Mouse (Mus musculus) frontal cortex, postnatal 10 days (tissue): Measurements from ENCODE around the gene Acer3.
A peak's percentile ranks its signal among the peaks of the same experiment; 100 is the strongest.
"Not testable (repeated sequence)": the region's sequence is repeated elsewhere in the genome, so short reads cannot be mapped to it uniquely, and the experiment has no call there.

ENCODE experiments used
- DNase-seq, 2 experiments: peaks; one replicate each; pipeline ENCODE4 v3.0.0; 2022; ENCODE audit warnings: low spot score in 2 of 2, mixed read lengths in 1 of 2

Acer3 gene

DNA sequence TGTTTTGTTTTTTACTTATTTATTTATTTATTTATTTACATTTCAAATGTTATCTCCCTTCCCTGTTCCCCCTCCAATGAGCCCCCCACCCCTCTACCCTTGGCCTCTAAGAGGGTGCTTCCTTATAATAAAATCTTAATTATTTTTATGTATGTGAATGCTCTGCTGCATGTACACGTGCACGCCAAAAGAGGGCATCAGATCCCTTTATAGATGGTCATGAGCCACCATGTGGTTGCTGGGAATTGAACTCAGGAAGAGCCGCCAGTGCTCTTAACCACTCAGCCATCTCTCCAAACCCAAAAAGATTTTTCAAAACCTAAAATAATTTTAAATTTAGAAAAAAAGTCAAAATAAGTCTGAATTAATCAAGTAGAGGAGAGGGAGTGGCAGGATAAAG lies 31.4 kb downstream of the Acer3 start:
- DNase-seq, result no peak

DNA sequence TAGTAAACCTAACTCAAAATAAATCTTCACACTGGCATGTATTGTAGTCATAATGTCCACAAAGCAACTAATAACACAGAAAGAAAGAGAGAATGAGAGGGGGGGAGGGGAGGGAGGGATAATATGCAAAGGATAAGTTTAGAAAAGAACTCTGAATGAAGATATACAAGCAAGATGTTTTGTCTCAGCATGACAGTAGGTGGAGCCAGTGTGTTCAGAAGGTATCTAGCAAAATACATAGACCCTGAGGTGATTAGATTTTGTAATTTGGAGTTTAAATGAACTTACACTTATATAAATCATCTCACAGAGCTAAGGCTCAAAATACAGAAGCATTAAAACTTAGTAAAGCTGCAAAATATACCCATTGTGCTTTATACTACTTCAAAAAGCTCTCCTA lies 44.7 kb downstream of the Acer3 start:
- no peak for DNase-seq

DNA sequence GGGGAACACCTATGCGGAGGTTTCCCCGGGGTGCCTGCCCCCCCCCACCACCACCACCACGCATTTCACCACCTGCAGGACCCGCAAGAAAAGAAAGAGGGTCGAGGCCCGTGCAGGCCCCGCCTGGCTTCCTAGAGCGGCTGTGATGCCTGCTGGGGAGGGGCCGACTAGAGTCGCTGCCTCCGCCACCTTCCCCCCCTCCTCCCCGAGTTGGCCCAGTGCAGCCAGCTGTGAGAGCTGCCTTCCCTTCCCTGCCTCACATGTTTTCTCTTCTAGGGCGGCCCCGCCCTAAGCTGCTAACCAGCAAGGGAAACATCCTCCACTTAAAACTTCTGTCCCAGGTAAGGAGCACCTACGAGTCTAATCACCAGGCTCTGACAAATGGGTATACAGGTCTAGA lies 52.8 kb downstream of the Acer3 start:
- DNase-seq, result not testable (repeated sequence)

DNA sequence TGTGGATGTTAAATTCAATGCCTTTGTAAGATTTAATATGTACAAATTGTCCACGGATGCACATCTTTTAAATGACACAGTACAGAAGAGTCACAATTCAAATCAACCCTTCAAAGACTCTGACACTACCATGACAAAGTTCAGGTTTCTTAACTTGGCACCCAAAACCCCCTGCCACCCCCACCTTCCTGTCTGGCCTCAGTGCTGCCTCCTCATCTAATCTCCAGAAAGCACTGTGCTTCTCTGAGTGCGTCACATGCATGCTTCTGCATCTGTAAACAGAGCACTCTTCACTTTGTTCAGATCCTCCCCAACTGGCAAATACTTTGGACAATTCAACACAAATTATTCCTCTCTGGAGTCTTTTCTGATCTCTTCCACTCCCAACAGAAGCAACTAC lies 68.5 kb downstream of the Acer3 start:
- no peak for DNase-seq

DNA sequence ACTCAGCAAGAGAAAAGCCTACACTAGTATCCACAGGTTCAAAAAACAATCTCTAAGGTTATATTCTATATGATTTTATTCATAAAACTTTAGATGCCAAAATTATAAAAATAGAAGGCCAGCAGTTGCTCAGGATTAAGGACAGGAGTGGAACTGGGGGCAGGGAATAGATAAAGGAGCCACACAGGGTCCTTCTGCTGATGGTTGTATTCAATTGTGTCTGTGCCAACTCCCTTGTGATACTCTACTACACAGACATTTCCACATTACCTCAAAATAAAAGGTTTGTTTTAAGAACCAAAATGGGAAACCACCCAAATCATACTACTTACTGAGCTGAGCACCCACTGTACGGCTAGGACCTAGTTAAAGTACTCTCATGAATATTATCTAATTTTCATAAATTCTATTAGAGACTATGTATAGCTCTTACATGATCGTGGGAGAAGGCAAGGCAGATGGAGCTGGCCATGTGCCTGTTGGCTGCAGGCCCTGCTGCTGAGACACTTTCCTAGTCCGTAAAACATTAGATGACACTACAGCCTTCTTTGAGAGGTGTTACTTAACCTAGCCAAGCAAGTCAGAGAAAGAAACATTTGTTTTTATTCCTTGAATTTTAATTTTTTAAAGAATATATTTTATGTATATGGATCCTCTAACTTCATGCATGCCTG lies 84.2 kb downstream of the Acer3 start:
- peak; percentile 12 to 23 for DNase-seq

DNA sequence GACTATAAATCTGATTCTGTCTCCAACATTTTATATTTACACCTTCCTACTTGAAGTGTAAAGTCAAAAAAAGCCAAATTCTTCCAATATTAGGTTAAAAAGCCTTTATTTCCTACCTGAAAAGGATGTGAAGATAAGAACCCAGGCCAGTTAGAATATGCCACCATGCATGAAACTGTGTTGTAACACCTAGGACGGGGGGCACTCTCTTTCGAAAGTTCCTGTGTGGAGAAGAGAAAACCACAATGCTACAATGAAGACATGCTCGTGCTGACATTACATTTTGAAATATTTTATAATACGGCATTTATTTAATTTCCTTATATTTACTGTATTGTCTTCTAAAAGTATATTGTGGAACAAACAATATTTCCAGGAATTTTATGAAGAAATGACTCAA lies 97.2 kb downstream of the Acer3 start:
- DNase-seq, result no peak

DNA sequence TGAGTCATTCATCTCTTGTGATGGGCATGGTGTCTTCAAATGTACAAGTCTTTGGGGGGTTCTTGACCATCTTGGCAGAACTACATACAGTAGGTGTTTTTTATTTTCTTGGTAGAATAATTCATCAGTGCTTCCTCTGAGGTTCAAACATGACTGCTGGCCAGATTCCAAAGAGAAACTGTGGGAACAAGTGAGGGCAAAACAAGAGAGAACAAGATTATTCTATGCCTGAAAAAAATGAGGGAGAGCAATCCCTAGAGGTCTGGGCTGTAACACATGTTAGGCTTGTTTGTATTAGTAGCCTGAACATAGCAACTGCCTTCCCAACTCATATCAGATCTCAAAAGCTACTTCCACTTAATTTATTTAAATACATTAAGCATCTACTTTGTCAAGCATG lies 104.3 kb downstream of the Acer3 start:
- DNase-seq, result no peak

DNA sequence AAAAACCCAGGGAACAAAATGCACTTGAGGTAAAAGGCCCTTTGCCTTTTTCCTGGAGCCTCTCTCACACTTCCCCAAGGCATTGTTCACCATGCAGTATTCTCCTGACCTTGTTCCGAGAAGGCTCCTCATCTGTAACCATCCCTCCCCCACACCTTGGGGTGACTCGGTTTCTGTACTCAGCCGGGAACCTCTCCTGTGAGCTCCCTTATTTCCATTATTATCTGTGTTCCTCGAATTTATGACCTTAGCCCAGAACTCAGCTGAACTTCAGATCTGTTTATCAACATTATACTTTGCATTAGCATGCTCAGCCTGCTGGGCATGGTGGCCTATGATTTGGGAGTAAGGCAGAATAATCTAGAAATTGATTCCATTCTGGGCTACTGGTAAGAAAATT lies 118.1 kb downstream of the Acer3 start:
- no peak for DNase-seq

DNA sequence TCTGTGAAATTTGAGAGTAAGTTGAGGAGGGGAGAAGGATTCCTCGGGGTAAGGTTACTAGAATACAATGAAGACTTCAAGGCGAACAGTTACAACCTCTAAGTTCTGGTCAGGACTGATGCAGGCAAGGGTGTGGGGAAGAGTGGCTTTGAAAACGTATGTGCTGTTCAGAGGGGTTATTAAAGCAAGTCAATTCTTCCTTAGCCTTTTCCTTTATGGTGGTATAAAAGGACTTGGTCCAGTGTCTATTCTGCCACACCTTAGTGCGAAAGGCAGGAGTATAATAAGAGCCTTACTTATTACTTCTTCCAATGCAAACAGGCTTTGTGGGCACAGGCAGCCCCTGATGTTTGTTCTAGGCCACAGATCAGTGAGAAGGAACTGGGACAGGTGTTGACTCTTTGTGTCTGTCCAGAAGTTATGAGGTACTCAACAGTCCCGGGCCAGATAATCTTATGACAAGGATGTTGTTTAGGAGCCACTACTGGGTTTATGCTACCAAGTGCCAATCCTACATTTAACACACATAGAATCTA lies 119.4 kb downstream of the Acer3 start:
- no peak for DNase-seq

DNA sequence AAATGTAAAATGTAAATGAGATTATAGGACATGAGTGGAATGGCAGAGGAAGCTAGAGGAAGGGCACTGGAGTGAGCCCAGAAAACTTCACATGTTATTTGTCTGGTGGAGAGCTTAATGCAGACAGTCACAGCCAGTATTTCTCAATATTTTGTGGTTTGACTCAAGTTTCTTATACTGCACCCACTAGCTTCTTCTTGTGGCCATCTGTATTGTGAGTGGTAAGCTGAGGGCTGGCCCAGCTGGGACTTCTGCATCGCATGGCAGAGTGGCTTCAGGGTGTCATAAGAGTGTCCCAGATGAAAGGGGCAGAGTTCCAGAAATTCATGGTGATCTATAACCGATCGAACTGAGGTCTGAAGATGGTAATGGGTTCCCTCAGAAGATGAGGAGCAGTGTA lies 120.6 kb downstream of the Acer3 start:
- DNase-seq, result no peak

DNA sequence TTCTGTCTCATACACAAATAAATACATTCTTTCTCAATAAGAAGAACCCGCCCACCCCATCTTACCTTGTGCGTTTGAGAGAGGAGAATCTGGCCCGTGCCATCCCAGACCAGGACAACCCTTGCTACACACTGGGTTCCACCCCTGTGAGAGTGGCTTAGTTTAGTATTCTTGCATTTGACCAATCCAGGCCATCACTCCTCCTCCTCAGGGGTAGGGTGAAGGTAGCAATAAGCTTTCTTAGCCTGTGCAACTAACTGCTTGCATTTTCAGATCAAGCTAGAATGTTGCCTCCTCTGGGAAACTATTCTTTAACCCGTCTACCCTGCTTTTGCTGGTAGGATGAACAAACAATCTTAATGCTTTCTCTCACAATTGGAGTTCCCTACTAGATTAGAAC lies 121.6 kb downstream of the Acer3 start, which contains the start of gene B3gnt6:
Gene B3gnt6, minus strand, starts transcription at position 101 of the 400 bp plus-strand sequence.
- no peak for DNase-seq

DNA sequence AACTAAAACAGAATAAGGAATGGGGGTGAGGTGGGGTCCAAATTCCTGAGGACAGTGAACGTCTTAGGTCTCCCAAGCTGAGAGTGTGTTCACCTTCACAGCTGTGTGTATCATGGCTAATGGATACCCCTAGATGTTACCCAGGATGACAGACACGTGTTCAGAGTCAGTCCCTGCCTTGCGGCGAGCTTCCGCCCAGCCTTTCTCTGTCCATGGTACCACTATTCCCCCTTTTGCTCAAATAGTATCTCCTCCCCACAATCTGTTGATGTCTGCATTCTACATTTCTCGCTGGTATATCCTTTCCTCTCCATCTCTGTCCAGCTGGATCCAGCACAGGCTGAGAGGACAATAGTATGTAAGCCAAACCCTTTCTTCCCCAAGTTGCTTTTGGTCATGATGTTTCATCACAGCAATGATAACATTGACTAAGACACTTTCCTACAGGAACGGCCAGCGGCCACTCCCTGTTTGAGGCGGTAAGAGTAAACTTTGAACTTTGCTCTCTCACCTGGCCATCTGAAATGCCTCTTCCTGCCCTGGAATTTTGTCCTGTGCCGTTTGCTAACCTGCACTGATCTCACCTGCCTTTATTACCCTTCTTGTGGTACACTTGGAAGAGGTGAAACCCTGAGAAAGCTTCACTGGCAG lies 125.7 kb downstream of the Acer3 start:
- no peak for DNase-seq

DNA sequence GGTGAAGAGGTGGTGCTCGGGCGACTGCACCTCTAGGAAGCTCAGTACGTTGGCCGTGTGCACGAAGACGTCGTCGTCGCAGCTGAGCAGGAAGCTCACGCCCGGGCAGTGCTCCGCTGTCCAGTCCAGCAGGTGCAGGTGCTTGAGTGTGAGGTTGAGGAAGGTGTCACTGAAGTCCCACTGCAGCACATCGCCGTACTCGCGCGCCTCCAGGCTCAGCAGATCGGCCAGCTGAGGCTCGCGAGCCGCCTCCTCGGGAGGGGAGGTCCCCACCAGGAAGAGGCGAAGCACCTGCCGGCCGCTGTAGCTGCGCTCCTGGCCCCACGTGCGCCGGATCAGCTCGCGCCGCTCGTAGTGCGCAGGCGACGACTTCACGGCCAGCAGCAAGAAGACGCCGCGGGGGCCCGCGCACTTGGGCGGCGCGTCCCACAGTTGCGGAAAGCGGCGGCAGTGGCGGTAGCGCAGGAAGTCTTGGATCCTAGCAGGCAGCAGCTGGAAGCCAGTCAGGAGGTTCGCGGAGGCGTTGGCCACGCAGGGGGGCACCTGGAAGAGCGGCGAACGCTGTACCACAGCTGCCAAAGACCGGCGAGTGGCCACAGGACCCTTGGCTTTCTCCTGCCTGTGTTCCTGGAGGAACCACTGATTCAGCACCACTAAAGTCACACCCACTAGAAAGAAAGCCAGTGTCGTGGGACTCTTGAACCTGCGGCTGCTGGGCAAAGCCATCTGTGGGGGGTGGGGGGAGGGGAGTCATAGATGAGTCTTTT lies 126.8 kb downstream of the Acer3 start:
- no peak for DNase-seq

DNA sequence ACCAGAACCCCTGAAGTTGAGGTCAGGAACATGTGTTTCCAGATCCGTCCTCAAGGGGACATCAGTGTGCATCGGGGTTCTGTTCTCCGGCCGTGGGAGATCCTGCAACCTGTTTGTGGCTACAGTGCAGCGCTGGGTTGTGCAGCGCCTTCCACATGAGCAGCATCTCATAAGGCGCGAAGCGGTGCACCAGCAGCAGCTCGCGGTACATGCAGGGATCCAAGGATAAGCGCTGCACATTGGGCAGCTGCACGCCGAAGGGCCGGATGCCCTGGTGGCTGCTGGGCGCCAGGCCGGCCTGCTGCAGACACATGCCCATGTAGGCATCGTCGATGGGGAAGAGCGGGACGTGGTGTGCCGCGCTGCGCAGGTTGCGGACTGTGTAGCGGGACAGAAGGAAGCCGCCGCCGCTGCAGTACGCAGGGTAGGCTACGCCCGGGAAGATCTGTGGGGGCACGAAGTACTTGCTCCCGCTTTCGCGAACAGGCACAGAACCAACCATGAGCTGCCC lies 127.4 kb downstream of the Acer3 start:
- DNase-seq, result no peak

DNA sequence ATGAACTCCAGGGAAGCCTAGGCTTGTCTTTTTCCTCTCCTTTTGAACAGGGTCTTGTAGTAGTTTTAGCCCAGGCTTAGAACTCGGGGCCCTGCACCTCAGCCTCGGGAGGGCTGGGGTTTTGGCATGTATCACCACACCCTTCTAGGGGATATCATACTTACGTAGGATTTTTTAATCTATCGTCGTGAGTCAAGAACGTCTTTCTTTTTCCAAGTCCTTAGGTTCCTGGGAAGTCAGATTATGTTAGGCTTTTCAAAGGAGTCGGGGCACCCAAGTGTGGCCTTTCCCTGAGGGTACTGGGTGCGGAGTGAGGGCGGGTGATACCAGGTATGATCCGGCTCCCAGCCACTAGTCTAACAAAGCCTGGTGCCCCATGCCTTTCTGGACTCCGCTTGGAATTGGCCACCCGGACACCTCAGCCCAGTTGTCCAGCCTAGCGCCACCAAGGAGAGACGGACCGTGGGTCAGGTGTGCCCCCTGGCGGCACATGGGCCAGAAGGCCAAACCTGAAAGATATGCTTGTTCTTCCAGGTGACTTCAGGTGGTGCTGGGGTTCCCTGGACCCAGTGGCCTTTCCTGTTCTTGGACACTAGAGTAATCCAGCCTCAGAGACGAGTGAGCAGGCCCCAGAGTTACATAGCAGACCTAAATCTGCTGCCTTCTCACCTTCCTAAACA lies 129.3 kb downstream of the Acer3 start:
- no peak for DNase-seq

DNA sequence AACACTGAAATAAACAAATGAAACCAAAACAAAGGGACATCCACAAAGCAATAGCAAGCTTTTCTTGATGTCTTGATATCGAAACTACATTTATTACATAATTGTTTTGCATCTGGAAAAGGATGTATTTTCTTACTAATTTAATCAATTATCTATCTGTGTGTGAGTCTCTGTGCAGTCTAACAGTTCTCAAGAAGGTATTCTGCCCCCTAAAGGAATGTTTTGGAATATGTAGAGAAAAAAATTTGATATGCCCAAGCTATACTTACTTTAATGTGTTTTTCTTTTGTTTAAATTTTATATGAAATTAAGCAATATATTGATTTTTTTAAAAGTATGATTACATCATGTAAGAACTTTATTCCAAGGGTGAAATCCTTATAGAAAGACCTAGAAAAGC lies 130.4 kb downstream of the Acer3 start:
- no peak for DNase-seq

DNA sequence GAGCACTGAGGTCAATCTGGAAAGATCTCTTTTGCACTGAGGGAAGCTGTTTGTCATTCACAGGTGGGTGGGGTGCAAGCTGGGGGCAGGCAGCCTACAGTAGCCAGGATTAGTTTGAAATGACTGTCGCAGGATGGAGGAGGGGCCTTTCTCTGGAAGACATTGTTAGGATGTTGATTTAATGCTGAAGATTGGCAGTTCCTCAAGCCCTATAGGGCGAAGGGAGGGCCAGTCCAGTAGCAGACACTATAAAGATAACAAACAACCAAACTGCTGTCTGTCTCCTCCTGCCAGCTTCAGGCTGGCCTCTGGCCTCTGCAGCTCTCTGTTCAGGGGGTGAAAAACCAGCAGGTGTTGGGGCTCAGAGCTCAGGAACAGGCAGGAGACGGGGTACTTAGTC lies 131.3 kb downstream of the Acer3 start:
- DNase-seq, result no peak

DNA sequence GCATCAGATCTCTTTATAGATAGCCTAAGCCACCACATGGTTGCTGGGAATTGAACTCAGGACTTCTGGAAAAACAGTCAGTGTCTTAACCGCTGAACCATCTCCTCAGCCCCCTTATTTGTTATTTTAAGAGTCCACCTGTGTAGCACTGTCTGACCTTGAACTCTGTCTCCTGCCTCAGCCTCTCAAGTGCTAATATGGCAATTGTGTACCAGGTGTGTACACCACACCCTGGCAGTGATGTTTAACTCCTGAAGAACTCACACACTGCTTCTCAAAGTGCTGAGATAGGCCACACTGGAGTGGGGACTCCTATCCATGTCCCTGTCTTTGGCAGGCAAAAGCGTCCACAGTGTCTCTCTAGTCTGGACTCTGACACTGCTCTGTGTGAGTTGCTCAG lies 132.3 kb downstream of the Acer3 start:
- DNase-seq, result no peak

DNA sequence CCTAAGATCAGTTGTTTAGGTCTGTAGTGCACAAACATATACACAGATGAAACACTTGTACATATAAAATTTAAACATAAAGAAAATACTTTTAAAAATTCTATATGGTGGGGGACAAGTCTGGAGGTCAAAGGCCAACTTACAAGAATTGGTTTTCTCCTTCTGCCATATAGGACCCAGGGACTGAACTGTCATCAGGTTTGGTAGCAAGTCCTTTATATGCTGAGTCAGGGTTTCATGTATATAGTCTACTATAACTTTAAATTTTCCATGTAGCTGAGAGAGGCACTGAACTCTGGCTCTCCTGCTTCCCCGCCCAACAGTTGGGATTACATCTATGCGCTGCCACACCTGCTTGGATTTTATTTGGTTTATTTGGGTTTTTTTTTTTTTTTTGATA lies 132.8 kb downstream of the Acer3 start:
- DNase-seq, result no peak

DNA sequence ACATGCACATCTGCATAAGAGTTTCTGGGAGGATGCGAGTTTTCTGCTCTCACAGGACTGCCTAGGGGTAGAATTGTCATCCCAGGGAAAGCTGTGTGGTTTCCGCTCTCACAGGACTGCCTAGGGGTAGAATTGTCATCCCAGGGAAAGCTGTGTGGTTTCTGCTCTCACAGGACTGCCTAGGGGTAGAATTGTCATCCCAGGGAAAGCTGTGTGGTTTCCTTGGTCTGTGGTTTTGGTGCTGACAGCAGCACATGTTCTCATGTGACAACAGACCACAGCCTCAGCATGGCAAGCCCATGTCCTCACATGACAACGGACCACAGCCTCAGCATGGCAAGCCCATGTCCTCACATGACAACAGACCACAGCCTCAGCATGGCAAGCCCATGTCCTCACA lies 133.7 kb downstream of the Acer3 start:
- not testable (repeated sequence) for DNase-seq

DNA sequence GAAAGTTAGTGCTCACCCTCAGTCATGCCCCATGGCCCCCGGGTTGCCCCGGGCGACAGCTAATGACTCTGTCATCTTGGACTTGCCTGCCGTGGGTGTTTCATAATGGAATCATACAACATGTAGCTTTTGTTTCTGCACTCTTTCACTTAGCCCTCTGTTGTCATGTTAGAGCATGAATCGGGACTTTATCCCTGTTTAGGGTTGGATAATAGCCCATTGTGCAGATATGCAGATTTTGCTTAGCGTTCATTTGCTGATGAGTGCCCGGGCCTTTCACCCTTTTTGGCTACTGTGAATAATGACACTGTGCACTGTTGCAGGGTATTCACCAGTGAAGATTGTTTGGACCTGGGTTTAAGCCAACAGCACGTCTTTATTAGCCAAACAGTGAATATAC lies 134.4 kb downstream of the Acer3 start:
- no peak for DNase-seq

DNA sequence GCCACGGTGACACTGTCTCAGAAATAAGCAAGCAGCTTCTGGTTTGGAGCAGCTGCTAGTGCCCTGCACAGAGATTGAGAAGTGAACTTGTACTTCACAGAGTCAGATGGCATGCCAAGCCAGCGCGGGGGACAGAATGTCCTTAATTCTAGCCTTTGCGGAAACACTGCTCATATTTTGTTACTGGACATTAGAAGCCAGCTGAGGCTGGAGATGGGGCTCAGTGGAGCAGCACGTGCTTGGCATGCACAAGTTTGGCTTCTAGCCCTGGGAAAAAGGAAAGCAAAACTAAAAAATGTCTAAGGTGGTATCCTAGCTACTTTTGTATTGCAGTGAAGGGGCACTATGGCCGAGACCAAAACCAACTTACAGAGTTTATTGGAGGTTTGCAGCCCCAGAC lies 135.7 kb downstream of the Acer3 start:
- no peak for DNase-seq
